Mouse (Mus musculus) neural tube, embryonic 14.5 days (tissue): Measurements from ENCODE around the gene Agpat2. TPM values are rescaled to one million over a fixed set of nuclear protein-coding genes. Genes with fewer than 3 reads are reported as not detected.

Source experiments
- ATAC-seq: fragments of 200-750 bp; cut with Nextera tagmentation; 2 replicates; pipeline ENCODE4 v1.8.0; 2017; ENCODE audit warnings: low read depth, mild to moderate bottlenecking, moderate TSS enrichment, moderate library complexity
- H3K27ac ChIP-seq: fragments of 300-500 bp; sonication (generic); 2 replicates; pipeline ENCODE4 v1.5.1; 2014; ENCODE audit warnings: low read depth, mild to moderate bottlenecking, control low read depth, low read length, moderate library complexity, mixed read lengths
- H3K27me3 ChIP-seq: fragments of 300-500 bp; sonication (generic); 2 replicates; pipeline ENCODE4 v1.6.1; 2014; ENCODE audit warnings: low read length; ENCODE audit not compliant: control insufficient read depth, insufficient read depth
- H3K36me3 ChIP-seq: fragments of 300-500 bp; sonication (generic); 2 replicates; pipeline ENCODE4 v1.6.1; 2014; ENCODE audit warnings: low read length, mixed read lengths; ENCODE audit not compliant: control insufficient read depth, insufficient read depth
- H3K4me1 ChIP-seq: fragments of 300-500 bp; sonication (generic); 2 replicates; pipeline ENCODE4 v1.6.1; 2014; ENCODE audit warnings: low read length; ENCODE audit not compliant: control insufficient read depth, insufficient read depth
- H3K4me2 ChIP-seq: fragments of 300-500 bp; sonication (generic); 2 replicates; pipeline ENCODE4 v1.6.1; 2014; ENCODE audit warnings: mild to moderate bottlenecking, low read depth, low read length, control low read depth
- H3K4me3 ChIP-seq: fragments of 300-500 bp; sonication (generic); 2 replicates; pipeline ENCODE4 v1.5.1; 2014; ENCODE audit warnings: low read depth, low read length, control low read depth, mixed read lengths
- H3K9ac ChIP-seq: fragments of 300-500 bp; sonication (generic); replicated peaks from 2 replicates; pipeline ENCODE4 v1.6.1; 2014; ENCODE audit warnings: low read depth, mild to moderate bottlenecking, control low read depth, low read length, mixed read lengths
- H3K9me3 ChIP-seq: fragments of 300-500 bp; sonication (generic); 2 replicates; pipeline ENCODE4 v1.6.1; 2016; ENCODE audit warnings: low read length; ENCODE audit not compliant: control insufficient read depth
- WGBS: fragments of 180-500 bp; shearing (Covaris S2); extraction: QIAGEN DNeasy Blood & Tissue Kit; methylation state at CpG from one replicate; pipeline ENCODE4 v1.1.7; 2014; 5-methylcytosine and 5-hydroxymethylcytosine counted together
- polyA plus RNA-seq: library from polyadenylated mRNA; unstranded; fragments of >200 nt; fragmentation: Nextera tagmentation; extraction: Ambion mirVana; gene quantifications from 2 replicates; pipeline ENCODE4 v1.2.1, GENCODE M21; 2014

Gene Agpat2
- polyA plus RNA-seq, 1 experiment from 2014 or later, result 2.7 TPM

GRCm38 (mm10) chr2:26627921-26628739, 23.9 kb upstream of the Agpat2 start, which contains the start of gene Fam69b:
Gene Fam69b, plus strand, starts transcription at chr2:26628457.
- Histone ChIP-seq H3K4me3 (peak within 1 kb of the TSS; percentile 82), H3K9ac (peak within 1 kb of the TSS; percentile 97), H3K27ac (peak within 1 kb of the TSS; percentile 85), H3K36me3 (no peaks in the 10 kb centered on the region), H3K4me2 (peak within 1 kb of the TSS; percentile 61), H3K9me3 (no peaks in the 10 kb centered on the region), H3K4me1 (peaks cover 36% of the 10 kb centered on the region), H3K27me3 (no peaks in the 10 kb centered on the region)
- ATAC-seq, result peak; percentile 76
- under 1% methylated on average over 62 of the region's 70 CpGs for WGBS

GRCm38 (mm10) chr2:26626081-26626480, 21.9 kb upstream of the Agpat2 start:
- Histone ChIP-seq H3K4me2 (no peak overlapping the region), H3K36me3 (no peaks in the 10 kb centered on the region), H3K27me3 (no peaks in the 10 kb centered on the region), H3K4me3 (no peak overlapping the region), H3K9ac (no peak overlapping the region), H3K4me1 (peaks cover 22% of the 10 kb centered on the region), H3K9me3 (no peaks in the 10 kb centered on the region), H3K27ac (no peak overlapping the region)
- 75% methylated on average over 3 of the region's 3 CpGs for WGBS
- no peak for ATAC-seq

- no peaks in the 10 kb centered on the region for H3K36me3 ChIP-seq
- WGBS, result 88% methylated on average over 3 of the region's 3 CpGs
- H3K4me2 ChIP-seq, result no peak overlapping the region
- no peak overlapping the region for H3K27ac ChIP-seq
- no peaks in the 10 kb centered on the region for H3K27me3 ChIP-seq
- H3K9ac ChIP-seq, result no peak overlapping the region
- peaks cover 16% of the 10 kb centered on the region for H3K4me1 ChIP-seq
- H3K4me3 ChIP-seq, result no peak overlapping the region
- H3K9me3 ChIP-seq, result no peaks in the 10 kb centered on the region
- ATAC-seq, result no peak
Measured at GRCm38 (mm10) chr2:26625419-26625818, 21.2 kb upstream of the Agpat2 start.

GRCm38 (mm10) chr2:26622984-26623383, 18.8 kb upstream of the Agpat2 start:
- no peak for ATAC-seq
- Histone ChIP-seq H3K27ac (no peak overlapping the region), H3K27me3 (no peaks in the 10 kb centered on the region), H3K4me1 (no peaks in the 10 kb centered on the region), H3K36me3 (no peaks in the 10 kb centered on the region), H3K9ac (no peak overlapping the region), H3K4me3 (no peak overlapping the region), H3K4me2 (no peak overlapping the region), H3K9me3 (no peaks in the 10 kb centered on the region)
- WGBS, result 60% methylated on average over 5 of the region's 5 CpGs

- Histone ChIP-seq H3K9ac (no peak overlapping the region), H3K4me1 (no peaks in the 10 kb centered on the region), H3K4me2 (no peak overlapping the region)
Measured at GRCm38 (mm10) chr2:26621246-26621645, 17.0 kb upstream of the Agpat2 start.

GRCm38 (mm10) chr2:26617928-26618327, 13.7 kb upstream of the Agpat2 start:
- ATAC-seq, result no peak
- H3K4me2 ChIP-seq, result no peak overlapping the region
- H3K27me3 ChIP-seq, result no peaks in the 10 kb centered on the region
- no peaks in the 10 kb centered on the region for H3K9me3 ChIP-seq
- no peaks in the 10 kb centered on the region for H3K36me3 ChIP-seq
- H3K27ac ChIP-seq, result no peak overlapping the region
- H3K4me1 ChIP-seq, result no peaks in the 10 kb centered on the region
- H3K9ac ChIP-seq, result no peak overlapping the region
- WGBS, result 68% methylated on average over 7 of the region's 7 CpGs
- no peak overlapping the region for H3K4me3 ChIP-seq

More at GRCm38 (mm10) chr2:26621246-26621645, 17.0 kb upstream of the Agpat2 start:
- Histone ChIP-seq H3K27ac (no peak overlapping the region), H3K36me3 (no peaks in the 10 kb centered on the region), H3K4me3 (no peak overlapping the region), H3K9me3 (no peaks in the 10 kb centered on the region), H3K27me3 (no peaks in the 10 kb centered on the region)
- WGBS, result 43% methylated on average over 2 of the region's 2 CpGs
- ATAC-seq, result no peak

GRCm38 (mm10) chr2:26617331-26617730, 13.1 kb upstream of the Agpat2 start:
- Histone ChIP-seq H3K4me2 (no peak overlapping the region), H3K4me1 (no peaks in the 10 kb centered on the region), H3K4me3 (no peak overlapping the region), H3K9me3 (no peaks in the 10 kb centered on the region), H3K36me3 (no peaks in the 10 kb centered on the region), H3K9ac (no peak overlapping the region), H3K27ac (no peak overlapping the region), H3K27me3 (no peaks in the 10 kb centered on the region)
- 79% methylated on average over 6 of the region's 6 CpGs for WGBS
- no peak for ATAC-seq

- Histone ChIP-seq H3K27me3 (no peaks in the 10 kb centered on the region), H3K4me2 (no peak overlapping the region), H3K36me3 (no peaks in the 10 kb centered on the region), H3K27ac (no peak overlapping the region), H3K4me3 (no peak overlapping the region), H3K9me3 (no peaks in the 10 kb centered on the region), H3K4me1 (no peaks in the 10 kb centered on the region), H3K9ac (no peak overlapping the region)
- WGBS, result 82% methylated on average over 4 of the region's 4 CpGs
- no peak for ATAC-seq
Measured at GRCm38 (mm10) chr2:26615459-26616124, 11.4 kb upstream of the Agpat2 start.

- ATAC-seq, result no peak
- no peaks in the 10 kb centered on the region for H3K27me3 ChIP-seq
- no peak overlapping the region for H3K4me2 ChIP-seq
- H3K9me3 ChIP-seq, result no peaks in the 10 kb centered on the region
- H3K4me1 ChIP-seq, result no peaks in the 10 kb centered on the region
- 81% methylated on average over 5 of the region's 5 CpGs for WGBS
- no peak overlapping the region for H3K4me3 ChIP-seq
- no peak overlapping the region for H3K27ac ChIP-seq
- H3K9ac ChIP-seq, result no peak overlapping the region
- no peaks in the 10 kb centered on the region for H3K36me3 ChIP-seq
Measured at GRCm38 (mm10) chr2:26614903-26615302, 10.7 kb upstream of the Agpat2 start.
